Mouse (Mus musculus) midbrain, embryonic 12.5 days (tissue): Measurements from ENCODE around the gene Zcchc14. TPM values are rescaled to one million over a fixed set of nuclear protein-coding genes. Genes with fewer than 3 reads are reported as not detected.

Experiments used
- ATAC-seq: fragments of 200-750 bp; cut with Nextera tagmentation; 2 replicates; pipeline ENCODE4 v1.8.0; 2017; ENCODE audit warnings: low read depth, moderate TSS enrichment, moderate library complexity; ENCODE audit not compliant: low FRiP score
- H3K27ac ChIP-seq: fragments of 300-500 bp; sonication (generic); replicated peaks from 2 replicates; pipeline ENCODE4 v1.5.1; 2016; ENCODE audit warnings: mild to moderate bottlenecking
- H3K27me3 ChIP-seq: fragments of 300-500 bp; sonication (generic); 2 replicates; pipeline ENCODE4 v1.6.1; 2016; ENCODE audit warnings: mild to moderate bottlenecking
- H3K36me3 ChIP-seq: fragments of 300-500 bp; sonication (generic); 2 replicates; pipeline ENCODE4 v1.6.1; 2016
- H3K4me1 ChIP-seq: fragments of 300-500 bp; sonication (generic); 2 replicates; pipeline ENCODE4 v1.6.1; 2016
- H3K4me2 ChIP-seq: fragments of 300-500 bp; sonication (generic); replicated peaks from 2 replicates; pipeline ENCODE4 v1.6.1; 2016; ENCODE audit warnings: mild to moderate bottlenecking, moderate library complexity
- H3K4me3 ChIP-seq: fragments of 300-500 bp; sonication (generic); 2 replicates; pipeline ENCODE4 v1.5.1; 2016; ENCODE audit warnings: mild to moderate bottlenecking
- H3K9ac ChIP-seq: fragments of 300-500 bp; sonication (generic); replicated peaks from 2 replicates; pipeline ENCODE4 v1.6.1; 2016; ENCODE audit warnings: mild to moderate bottlenecking, moderate library complexity
- H3K9me3 ChIP-seq: fragments of 300-500 bp; sonication (generic); 2 replicates; pipeline ENCODE4 v1.6.1; 2016; ENCODE audit warnings: mild to moderate bottlenecking
- WGBS: fragments of 180-500 bp; shearing (Covaris S2); methylation state at CpG from one replicate; pipeline ENCODE4 v1.1.7; 2016; 5-methylcytosine and 5-hydroxymethylcytosine counted together
- polyA plus RNA-seq: library from polyadenylated mRNA; unstranded; fragments of >200 nt; fragmentation: Nextera tagmentation; extraction: Ambion mirVana; gene quantifications from 2 replicates; pipeline ENCODE4 v1.2.1, GENCODE M21; 2016

Zcchc14 gene
- polyA plus RNA-seq, result 27.7 TPM in 2 replicates

DNA sequence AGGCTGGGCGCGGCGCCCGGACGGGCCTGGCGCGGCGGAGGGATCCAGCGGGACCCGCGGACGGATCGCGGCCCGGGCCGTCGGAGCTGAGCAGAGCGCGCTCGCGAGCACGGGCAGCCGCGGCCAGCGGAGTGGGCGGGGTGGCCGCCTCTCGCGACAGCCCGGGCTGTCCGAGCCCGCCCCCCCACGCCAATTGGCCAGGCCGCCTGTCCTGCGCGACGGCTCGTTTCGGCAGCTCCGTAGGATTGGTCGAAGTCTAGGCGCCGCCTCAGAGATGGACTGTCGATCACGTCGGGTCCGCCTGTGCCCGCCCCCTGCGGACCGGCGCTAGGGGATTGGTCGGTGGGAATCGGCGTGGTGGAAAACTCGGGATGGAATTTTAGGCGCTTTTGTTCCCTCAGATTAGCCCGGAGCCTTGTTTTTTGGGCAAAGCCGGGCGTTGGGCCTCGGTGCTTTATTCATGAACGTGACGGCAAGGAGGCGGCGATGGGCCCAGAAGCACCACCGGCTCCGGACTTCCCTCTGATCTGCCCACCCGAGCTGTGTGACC lies at the start of gene Zcchc14:
Zcchc14 (minus strand) TSS at position 128 of the 550 bp plus-strand sequence.
- peak; percentile 98 for ATAC-seq
- Histone ChIP-seq H3K9ac (peak within 1 kb of the TSS; percentile 97), H3K4me1 (peaks cover 53% of the 10 kb centered on the region), H3K4me2 (peak within 1 kb of the TSS; percentile 99), H3K27me3 (no peaks in the 10 kb centered on the region), H3K36me3 (peaks cover 7% of the 10 kb centered on the region; the same call in 1 of the 2 replicates), H3K27ac (peak within 1 kb of the TSS; percentile 98), H3K4me3 (peak within 1 kb of the TSS; percentile 94), H3K9me3 (no peaks in the 10 kb centered on the region)
- 0% methylated on average over 67 of the region's 67 CpGs for WGBS

DNA sequence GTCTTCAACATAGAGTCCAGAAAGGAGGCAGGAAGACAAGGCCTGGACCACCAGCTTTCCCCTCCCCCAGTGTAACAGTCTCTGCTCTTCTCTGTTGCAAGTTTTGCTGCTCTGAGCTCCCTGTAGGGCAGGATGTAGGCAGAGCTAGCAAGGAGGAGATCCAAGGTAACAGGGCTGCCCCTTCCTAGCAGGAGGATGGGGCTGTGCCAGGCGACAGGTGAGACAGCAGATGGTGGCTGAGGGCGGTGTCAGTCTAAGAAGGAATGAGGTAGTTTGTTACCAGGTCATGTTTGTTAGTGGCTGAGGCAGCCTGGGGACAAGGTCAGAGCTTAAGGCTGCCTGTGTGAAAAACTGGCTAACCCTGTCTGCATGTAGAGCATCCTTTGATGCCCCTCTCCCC lies 47.2 kb upstream of the Zcchc14 start:
- H3K4me2 ChIP-seq, result no peak overlapping the region
- no peaks in the 10 kb centered on the region for H3K36me3 ChIP-seq
- H3K27me3 ChIP-seq, result peaks cover 4% of the 10 kb centered on the region; the same call in 1 of the 2 replicates
- ATAC-seq, result no peak
- H3K9ac ChIP-seq, result no peak overlapping the region
- WGBS, result 96% methylated on average over 2 of the region's 2 CpGs
- no peak overlapping the region for H3K4me3 ChIP-seq
- no peak overlapping the region for H3K27ac ChIP-seq
- H3K9me3 ChIP-seq, result no peaks in the 10 kb centered on the region
- H3K4me1 ChIP-seq, result peaks cover 17% of the 10 kb centered on the region

DNA sequence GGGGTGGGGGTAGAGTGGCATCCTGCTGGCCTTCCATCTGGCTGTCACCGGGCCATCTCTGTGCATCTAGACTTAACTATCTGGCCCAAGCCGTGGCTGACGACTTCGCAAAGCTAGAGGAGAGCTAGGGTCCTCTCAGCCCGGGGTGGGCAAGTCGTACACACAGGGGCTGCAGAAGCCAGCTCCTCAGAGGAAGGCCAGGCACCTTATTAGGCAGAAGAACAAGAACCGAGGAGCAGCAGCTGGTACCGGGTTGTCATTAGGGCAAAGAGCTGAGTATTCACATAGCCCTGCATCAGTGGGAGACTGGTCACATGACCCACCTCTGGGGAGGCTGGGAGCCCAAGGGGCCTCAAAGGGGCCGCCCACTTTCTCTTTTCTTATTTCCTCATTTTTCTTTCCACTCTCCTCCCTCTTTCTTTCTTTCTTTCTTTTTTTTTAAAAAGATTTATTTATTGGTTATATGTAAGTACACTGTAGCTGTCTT lies 46.0 kb upstream of the Zcchc14 start:
- H3K4me2 ChIP-seq, result peak overlapping the region; percentile 41
- peaks cover 17% of the 10 kb centered on the region for H3K4me1 ChIP-seq
- H3K36me3 ChIP-seq, result no peaks in the 10 kb centered on the region
- peak overlapping the region; percentile 28; the same call in 1 of the 2 replicates for H3K9ac ChIP-seq
- 0 out of 2 replicates have a peak overlapping the region, but pooled peaks have one; percentile 8 for H3K4me3 ChIP-seq
- peak overlapping the region; percentile 52 for H3K27ac ChIP-seq
- 0 out of 2 replicates have a peak, but pooled peaks have one; percentile 44 for ATAC-seq
- H3K9me3 ChIP-seq, result no peaks in the 10 kb centered on the region
- 0 out of 2 replicates have a peak, but pooled peaks cover 4% of the 10 kb centered on the region for H3K27me3 ChIP-seq
- WGBS, result 6% methylated on average over 9 of the region's 9 CpGs

DNA sequence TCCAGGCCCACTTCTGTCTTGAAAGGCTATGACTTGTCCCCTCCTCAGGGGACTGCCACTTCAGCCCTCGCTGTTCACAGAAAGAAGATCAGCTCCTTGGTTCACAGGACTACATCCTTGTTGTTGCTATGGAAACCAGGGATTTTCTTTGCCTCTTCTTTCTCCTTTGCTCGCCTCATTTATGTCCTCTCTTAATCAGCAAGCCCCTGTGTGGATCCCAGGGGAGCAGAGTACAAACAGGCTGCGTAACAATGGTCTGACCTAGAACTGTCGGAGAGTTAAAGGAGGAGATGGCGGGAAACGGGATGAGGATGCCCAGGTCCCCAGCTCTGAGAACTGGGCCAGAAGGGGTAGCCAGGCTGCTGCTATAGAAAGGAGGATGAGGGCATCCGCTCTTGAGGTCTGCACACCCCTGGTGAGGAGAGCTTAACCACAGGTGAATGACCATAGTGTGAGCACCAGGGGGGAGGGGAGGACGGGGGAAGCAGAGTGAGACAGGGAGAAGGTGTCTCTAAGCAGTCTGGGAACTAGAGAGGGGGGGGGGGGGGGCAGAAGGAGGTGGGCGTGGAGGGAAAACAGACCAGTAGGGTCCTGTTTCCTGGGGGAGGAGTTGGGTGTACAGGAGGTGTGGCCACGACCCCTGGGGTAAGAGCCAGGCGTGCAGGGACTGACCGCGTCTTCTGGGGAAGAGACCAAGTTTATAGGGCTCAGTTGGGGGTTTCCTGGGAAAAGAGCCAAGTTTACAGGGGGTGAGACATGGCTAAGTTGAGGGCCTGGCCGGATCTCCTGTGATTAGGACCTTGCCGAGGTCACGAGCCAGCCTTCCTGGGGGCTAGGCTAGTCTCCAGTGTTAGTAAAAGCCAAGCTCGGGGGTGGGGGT lies 45.3 kb upstream of the Zcchc14 start:
- peak; percentile 64 for ATAC-seq
- Histone ChIP-seq H3K4me2 (peak overlapping the region; percentile 41), H3K36me3 (no peaks in the 10 kb centered on the region), H3K27me3 (0 out of 2 replicates have a peak, but pooled peaks cover 4% of the 10 kb centered on the region), H3K4me1 (peaks cover 17% of the 10 kb centered on the region), H3K27ac (peak overlapping the region; percentile 52), H3K9me3 (no peaks in the 10 kb centered on the region), H3K9ac (peak overlapping the region; percentile 28; the same call in 1 of the 2 replicates), H3K4me3 (peak overlapping the region; percentile 8; the same call in 1 of the 2 replicates)
- WGBS, result 1% methylated on average over 16 of the region's 17 CpGs

DNA sequence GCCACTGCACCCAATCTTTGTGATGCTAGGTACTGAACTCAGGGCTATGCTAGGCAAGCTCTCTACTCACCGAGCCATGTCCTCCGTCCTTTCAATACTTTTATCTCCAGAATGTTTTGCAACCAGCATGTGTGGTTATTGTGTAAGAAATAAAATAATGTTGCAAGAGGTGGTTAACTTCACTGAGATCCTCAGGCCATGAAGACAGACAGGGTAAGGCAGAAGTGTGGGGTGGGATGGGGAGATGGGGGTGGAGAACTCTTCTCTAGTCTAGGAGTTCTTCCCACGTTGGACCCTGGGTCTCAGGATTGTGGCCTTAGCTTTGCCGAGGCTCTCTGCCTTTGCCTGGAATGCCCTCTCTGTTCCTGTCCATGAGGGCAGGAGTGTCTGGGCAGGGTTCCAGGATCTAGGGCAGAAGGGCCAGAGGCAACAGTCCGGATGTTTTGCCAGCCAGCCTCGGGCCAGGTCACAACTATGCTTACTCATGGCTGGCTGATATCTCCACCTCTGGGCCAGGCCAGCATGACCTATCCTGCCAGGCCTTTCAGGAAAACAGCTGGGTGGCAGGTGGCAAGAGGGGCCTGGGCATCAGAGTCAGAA lies 43.0 kb upstream of the Zcchc14 start:
- no peak overlapping the region for H3K9ac ChIP-seq
- 87% methylated on average over 6 of the region's 6 CpGs for WGBS
- 0 out of 2 replicates have a peak, but pooled peaks cover 4% of the 10 kb centered on the region for H3K27me3 ChIP-seq
- no peak overlapping the region for H3K4me3 ChIP-seq
- ATAC-seq, result no peak
- no peak overlapping the region for H3K27ac ChIP-seq
- H3K36me3 ChIP-seq, result no peaks in the 10 kb centered on the region
- H3K4me1 ChIP-seq, result peaks cover 17% of the 10 kb centered on the region
- H3K4me2 ChIP-seq, result no peak overlapping the region
- no peaks in the 10 kb centered on the region for H3K9me3 ChIP-seq

DNA sequence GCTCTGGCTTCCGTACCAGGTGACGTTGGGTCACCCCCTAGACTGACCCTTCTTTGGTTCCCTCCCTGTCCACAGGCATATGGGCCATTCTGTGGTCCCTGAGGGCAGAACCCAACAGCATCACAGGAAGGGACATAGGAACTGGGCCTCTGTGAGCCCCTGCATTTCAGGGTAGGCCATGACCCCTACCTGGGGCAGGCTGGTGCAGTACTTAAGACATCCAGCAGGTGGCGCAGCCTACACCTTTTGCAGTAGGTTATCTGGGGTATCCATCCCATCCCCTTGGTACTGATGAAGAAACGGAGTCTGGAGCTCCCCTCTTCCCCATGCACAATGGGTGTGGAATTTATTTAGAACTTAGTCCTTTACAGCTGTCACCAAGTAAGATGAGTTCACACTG lies 41.8 kb upstream of the Zcchc14 start:
- H3K4me1 ChIP-seq, result peaks cover 17% of the 10 kb centered on the region
- no peaks in the 10 kb centered on the region for H3K9me3 ChIP-seq
- WGBS, result 55% methylated on average over 4 of the region's 4 CpGs
- H3K36me3 ChIP-seq, result no peaks in the 10 kb centered on the region
- H3K4me3 ChIP-seq, result no peak overlapping the region
- no peak overlapping the region for H3K4me2 ChIP-seq
- ATAC-seq, result no peak
- no peaks in the 10 kb centered on the region for H3K27me3 ChIP-seq
- H3K27ac ChIP-seq, result no peak overlapping the region
- no peak overlapping the region for H3K9ac ChIP-seq

DNA sequence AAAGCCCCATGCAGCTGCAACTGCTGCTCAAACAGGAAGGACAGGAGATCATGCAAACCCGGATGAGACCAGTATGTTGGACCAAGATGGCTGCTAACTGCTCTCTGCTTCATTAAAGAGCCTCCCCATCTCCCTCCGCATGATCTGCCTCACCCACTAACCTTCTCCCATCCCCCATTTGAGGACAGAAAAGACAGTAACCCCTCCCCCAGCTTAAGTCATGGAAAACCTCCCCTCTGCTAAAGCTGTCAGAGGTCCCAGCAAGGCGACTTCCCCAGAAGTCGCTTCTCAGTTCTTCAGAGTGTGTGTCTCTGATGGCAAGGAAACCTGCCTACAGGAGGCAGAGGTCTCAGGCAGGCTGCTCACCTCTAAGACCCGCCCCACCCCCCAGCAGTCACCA lies 35.8 kb upstream of the Zcchc14 start:
- Histone ChIP-seq H3K36me3 (no peaks in the 10 kb centered on the region), H3K4me3 (no peak overlapping the region), H3K4me1 (peaks cover 16% of the 10 kb centered on the region), H3K9me3 (no peaks in the 10 kb centered on the region), H3K9ac (no peak overlapping the region), H3K27ac (peak overlapping the region; percentile 63; the same call in 1 of the 2 replicates), H3K27me3 (no peaks in the 10 kb centered on the region), H3K4me2 (no peak overlapping the region)
- ATAC-seq, result no peak
- WGBS, result 37% methylated on average over 5 of the region's 5 CpGs

DNA sequence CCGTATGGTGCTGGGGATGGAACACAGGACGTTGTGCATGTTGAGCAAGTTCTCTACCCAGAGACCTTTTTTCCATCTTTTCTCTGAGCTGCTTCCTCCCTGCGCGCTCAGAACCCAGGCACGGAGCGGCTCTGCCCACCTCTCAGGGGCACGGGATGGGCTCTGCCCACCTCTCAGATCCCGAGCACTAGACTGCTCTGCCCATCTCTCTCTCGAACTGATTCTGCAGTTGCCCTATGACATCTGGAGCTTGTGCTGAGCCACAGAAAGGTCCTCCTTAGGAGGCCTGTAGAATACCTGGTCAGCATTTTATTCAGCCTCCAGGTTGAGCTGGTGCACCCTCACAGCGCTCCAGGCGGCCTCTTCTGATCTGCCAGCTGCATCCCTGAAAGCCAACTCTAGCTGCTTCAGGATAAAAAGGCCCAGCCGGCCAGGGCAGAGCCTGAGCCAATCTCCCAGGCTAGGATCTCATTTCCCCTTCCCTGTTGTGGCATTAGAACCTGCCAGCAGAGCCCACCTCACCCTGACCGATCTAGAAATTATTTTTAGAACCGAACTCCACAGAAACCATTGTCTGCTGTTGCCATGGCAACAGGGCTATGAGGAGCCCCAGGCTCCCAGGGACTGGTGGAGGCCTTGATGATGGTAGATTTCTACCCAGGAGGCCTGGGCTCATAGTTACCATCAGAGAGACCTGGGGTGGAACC lies 34.9 kb upstream of the Zcchc14 start:
- peak overlapping the region; percentile 63 for H3K27ac ChIP-seq

DNA sequence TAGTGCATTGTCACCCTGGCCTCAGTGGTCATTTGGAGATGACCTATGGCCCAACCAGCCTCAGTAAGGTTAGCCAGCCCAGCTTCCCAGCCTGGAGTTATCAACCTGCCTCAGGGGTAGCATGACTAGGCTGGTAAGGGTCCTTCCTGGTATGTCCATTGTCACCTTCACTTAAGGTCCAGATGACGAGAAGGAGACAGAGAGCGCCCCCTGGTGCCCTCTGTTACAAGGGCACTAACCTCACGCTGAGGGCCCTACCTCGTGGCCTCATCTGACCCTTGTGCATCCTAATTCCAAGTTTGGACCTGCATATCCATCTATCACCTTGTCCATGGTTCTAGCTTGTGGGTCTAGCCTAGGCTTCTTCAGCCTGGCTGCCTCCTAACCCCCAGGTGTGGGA lies 32.7 kb upstream of the Zcchc14 start:
- no peak overlapping the region for H3K4me2 ChIP-seq
- no peak overlapping the region for H3K9ac ChIP-seq
- no peak overlapping the region for H3K27ac ChIP-seq
- H3K4me1 ChIP-seq, result peaks cover 16% of the 10 kb centered on the region
- H3K27me3 ChIP-seq, result peaks cover 9% of the 10 kb centered on the region; the same call in 1 of the 2 replicates
- no peak overlapping the region for H3K4me3 ChIP-seq
- 23% methylated on average over 4 of the region's 4 CpGs for WGBS
- no peak for ATAC-seq
- no peaks in the 10 kb centered on the region for H3K36me3 ChIP-seq
- no peaks in the 10 kb centered on the region for H3K9me3 ChIP-seq

More for the DNA sequence above, 34.9 kb upstream of the Zcchc14 start:
- WGBS, result 50% methylated on average over 14 of the region's 14 CpGs
- H3K9me3 ChIP-seq, result no peaks in the 10 kb centered on the region
- peak overlapping the region; percentile 31 for H3K9ac ChIP-seq
- no peaks in the 10 kb centered on the region for H3K36me3 ChIP-seq
- peaks cover 16% of the 10 kb centered on the region for H3K4me1 ChIP-seq
- H3K27me3 ChIP-seq, result no peaks in the 10 kb centered on the region
- H3K4me2 ChIP-seq, result no peak overlapping the region
- H3K4me3 ChIP-seq, result no peak overlapping the region
- ATAC-seq, result no peak

DNA sequence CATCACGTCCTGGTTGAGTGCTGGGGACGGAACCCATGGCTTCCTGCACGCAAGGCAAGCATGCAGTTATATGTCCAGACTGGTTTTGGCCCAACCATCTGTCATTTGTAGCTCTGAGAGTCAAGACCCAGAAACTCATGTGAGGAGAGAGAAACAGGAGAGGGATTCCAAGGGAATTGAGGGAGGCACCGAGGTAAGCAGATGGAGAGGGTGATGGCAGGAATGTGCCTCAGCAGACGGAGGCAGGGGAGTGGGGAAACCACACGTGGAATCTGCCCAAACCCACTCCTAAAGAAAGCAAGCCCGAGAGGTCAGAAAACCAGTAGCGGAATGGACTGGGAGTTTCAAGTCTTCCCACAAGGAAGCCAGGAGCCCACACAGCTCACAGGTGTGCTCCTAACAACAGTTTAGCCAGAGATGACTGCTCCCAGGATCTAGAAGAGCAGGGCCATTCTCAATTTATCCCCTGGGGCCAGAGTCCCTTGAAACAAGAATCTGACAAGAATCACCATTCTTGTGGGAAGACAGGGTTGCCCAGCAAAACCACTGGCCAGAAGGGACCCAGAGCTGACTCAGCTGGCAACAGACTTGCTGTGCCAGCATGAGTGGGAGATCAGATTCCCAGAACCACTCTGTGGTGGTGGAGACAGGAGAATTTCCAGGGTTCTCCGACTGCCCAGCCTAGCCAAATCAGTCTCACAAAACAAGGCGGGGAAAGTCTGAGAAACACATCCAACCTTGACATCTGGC lies 30.6 kb upstream of the Zcchc14 start:
- 76% methylated on average over 10 of the region's 10 CpGs for WGBS

DNA sequence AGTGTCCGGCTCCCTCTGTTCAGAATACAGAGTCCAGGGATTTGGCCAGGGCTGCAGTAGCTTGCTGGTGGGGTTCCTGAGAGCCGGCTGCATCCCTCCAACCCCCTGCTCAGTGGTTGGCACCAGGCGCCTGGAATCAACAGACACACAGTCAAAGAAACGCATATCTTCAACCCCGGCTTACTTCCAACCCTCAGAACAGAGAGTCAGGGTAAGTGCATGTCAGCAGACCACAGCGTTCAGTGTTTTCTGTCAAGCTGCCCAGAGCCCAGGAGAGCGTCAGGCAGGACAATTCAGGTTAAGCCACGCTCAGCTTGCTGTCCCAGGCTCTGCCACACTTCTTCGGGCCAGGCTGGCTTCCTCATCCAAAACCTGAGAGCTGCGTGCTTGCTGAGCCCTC lies 28.8 kb upstream of the Zcchc14 start:
- Histone ChIP-seq H3K27me3 (peaks cover 9% of the 10 kb centered on the region; the same call in 1 of the 2 replicates), H3K36me3 (no peaks in the 10 kb centered on the region), H3K27ac (no peak overlapping the region), H3K4me2 (no peak overlapping the region), H3K4me3 (no peak overlapping the region), H3K9me3 (no peaks in the 10 kb centered on the region), H3K4me1 (no peaks in the 10 kb centered on the region), H3K9ac (no peak overlapping the region)
- no peak for ATAC-seq
- 56% methylated on average over 10 of the region's 10 CpGs for WGBS

More for the DNA sequence above, 30.6 kb upstream of the Zcchc14 start:
- Histone ChIP-seq H3K4me3 (no peak overlapping the region), H3K36me3 (no peaks in the 10 kb centered on the region), H3K9ac (no peak overlapping the region), H3K4me1 (peaks cover 10% of the 10 kb centered on the region), H3K27me3 (peaks cover 9% of the 10 kb centered on the region; the same call in 1 of the 2 replicates), H3K4me2 (no peak overlapping the region), H3K9me3 (no peaks in the 10 kb centered on the region), H3K27ac (no peak overlapping the region)
- no peak for ATAC-seq
